Mouse (Mus musculus) lung, postnatal 4 days (tissue): ENCODE data around the gene Cyp4x1.
"Not testable (repeated sequence)": the region's sequence is repeated elsewhere in the genome, so short reads cannot be mapped to it uniquely, and the experiment has no call there.

ENCODE experiments used
- DNase-seq, 2 experiments: peaks; one replicate each; pipeline ENCODE4 v3.0.0; 2021

The Cyp4x1 gene

GRCm38 (mm10) chr4:115133621-115134295 lies at the start of gene Cyp4x1:
Gene Cyp4x1 (minus strand): TSS chr4:115134281.
- no peak for DNase-seq

- DNase-seq = not testable (repeated sequence)
Measured at GRCm38 (mm10) chr4:115176201-115176600, 42.1 kb upstream of the Cyp4x1 start.

GRCm38 (mm10) chr4:115174694-115175353 lies 40.7 kb upstream of the Cyp4x1 start:
- DNase-seq = no peak

- not testable (repeated sequence) for DNase-seq
Measured at GRCm38 (mm10) chr4:115158963-115159362, 24.9 kb upstream of the Cyp4x1 start.

GRCm38 (mm10) chr4:115154723-115155122 lies 20.6 kb upstream of the Cyp4x1 start:
- DNase-seq = no peak

- DNase-seq = no peak
Measured at GRCm38 (mm10) chr4:115134296-115134630, 182 bp upstream of the Cyp4x1 start.

GRCm38 (mm10) chr4:115133085-115133484 lies 996 bp downstream of the Cyp4x1 start:
- no peak for DNase-seq

GRCm38 (mm10) chr4:115124713-115125112 lies 9.4 kb downstream of the Cyp4x1 start:
- DNase-seq = no peak

GRCm38 (mm10) chr4:115123507-115123906 lies 10.6 kb downstream of the Cyp4x1 start:
- no peak for DNase-seq

- DNase-seq = no peak
Measured at GRCm38 (mm10) chr4:115121608-115122007, 12.5 kb downstream of the Cyp4x1 start.

GRCm38 (mm10) chr4:115121162-115121561 lies 12.9 kb downstream of the Cyp4x1 start:
- DNase-seq = no peak

- DNase-seq = no peak
Measured at GRCm38 (mm10) chr4:115119642-115120041, 14.4 kb downstream of the Cyp4x1 start.

- DNase-seq = no peak
Measured at GRCm38 (mm10) chr4:115113266-115113665, 20.8 kb downstream of the Cyp4x1 start.

- no peak for DNase-seq
Measured at GRCm38 (mm10) chr4:115111167-115111566, 22.9 kb downstream of the Cyp4x1 start.

- no peak for DNase-seq
Measured at GRCm38 (mm10) chr4:115103510-115103909, 30.6 kb downstream of the Cyp4x1 start.

GRCm38 (mm10) chr4:115101682-115102081 lies 32.4 kb downstream of the Cyp4x1 start:
- peak; percentile 44 to 58 for DNase-seq

- DNase-seq = peak in 1 of 2 experiments; percentile 27
Measured at GRCm38 (mm10) chr4:115097146-115097496, 37.0 kb downstream of the Cyp4x1 start.

GRCm38 (mm10) chr4:115096435-115097145 lies 37.5 kb downstream of the Cyp4x1 start:
- no peak for DNase-seq

- peak; percentile 56 to 66 for DNase-seq
Measured at GRCm38 (mm10) chr4:115095671-115096434, 38.2 kb downstream of the Cyp4x1 start.

- DNase-seq = no peak
Measured at GRCm38 (mm10) chr4:115094056-115094455, 40.0 kb downstream of the Cyp4x1 start.

- no peak for DNase-seq
Measured at GRCm38 (mm10) chr4:115093331-115093864, 40.7 kb downstream of the Cyp4x1 start.

GRCm38 (mm10) chr4:115091806-115092205 lies 42.3 kb downstream of the Cyp4x1 start:
- no peak for DNase-seq

GRCm38 (mm10) chr4:115090592-115090991 lies 43.5 kb downstream of the Cyp4x1 start:
- DNase-seq = no peak
